Mouse (Mus musculus): ENCODE measurements around the gene Tmem255b. TPM values are rescaled to one million over a fixed set of nuclear protein-coding genes. Genes with fewer than 3 reads are reported as not detected.

The Tmem255b gene
- polyA plus RNA-seq, 1 experiment from 2014 or later = 2.8 TPM

DNA sequence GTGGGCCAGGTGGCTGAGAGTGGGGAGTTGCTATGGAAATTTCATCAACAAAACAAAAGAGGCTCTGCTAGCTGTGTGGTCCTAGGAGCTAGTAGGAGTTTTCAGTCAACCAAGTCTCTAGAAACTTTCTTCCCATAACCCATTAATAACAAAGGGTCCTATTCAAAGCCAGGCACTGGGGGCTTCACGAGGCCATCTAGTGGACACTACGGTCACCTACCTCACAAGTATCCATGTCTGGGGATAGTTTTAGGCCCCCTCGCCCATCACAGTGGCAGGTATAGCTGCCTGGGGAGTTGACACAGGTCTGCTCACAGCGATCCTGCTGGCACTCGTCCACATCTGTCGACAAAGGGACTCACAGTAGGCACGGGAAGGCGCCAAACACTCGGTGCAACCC lies 40.9 kb downstream of the Tmem255b start:
- H3K9ac ChIP-seq = no peak overlapping the region
- H3K4me1 ChIP-seq = no peaks in the 10 kb centered on the region
- 62% methylated on average over 9 of the region's 9 CpGs for WGBS
- H3K27me3 ChIP-seq (replicated peaks) = no peaks in the 10 kb centered on the region
- H3K27ac ChIP-seq = no peak overlapping the region
- H3K36me3 ChIP-seq = peaks cover 11% of the 10 kb centered on the region
- H3K4me2 ChIP-seq = no peak overlapping the region
- H3K9me3 ChIP-seq = no peaks in the 10 kb centered on the region
- no peak overlapping the region for H3K4me3 ChIP-seq (replicated peaks)
- no peak for ATAC-seq (ENCODE audit: insufficient read depth, low FRiP score, low read depth)

DNA sequence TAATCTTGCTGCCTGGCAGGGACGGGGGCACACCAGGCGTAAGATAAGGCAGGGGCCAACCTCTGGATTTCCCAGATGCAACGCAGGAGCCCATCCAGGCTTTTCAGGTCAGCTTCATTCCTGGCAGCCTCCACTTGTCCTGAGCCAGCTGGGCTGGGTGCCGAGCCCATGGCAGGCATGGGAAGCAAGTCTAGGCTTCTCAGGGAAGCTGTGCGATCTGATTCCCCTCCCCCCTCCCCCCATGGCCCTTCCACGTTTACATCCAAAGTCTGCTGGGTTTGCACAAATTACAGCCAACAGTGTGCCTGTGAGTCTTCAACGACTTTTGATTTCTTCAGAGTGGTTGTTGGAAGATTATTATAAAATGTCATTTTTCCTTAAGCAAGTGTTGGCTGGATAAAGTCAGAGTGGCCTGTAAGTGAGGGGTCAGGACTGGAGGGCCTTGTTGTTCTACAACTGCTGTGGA lies 46.1 kb downstream of the Tmem255b start:
- H3K27ac ChIP-seq = no peak overlapping the region
- H3K4me1 ChIP-seq = no peaks in the 10 kb centered on the region
- H3K4me3 ChIP-seq (replicated peaks) = no peak overlapping the region
- no peaks in the 10 kb centered on the region for H3K9me3 ChIP-seq
- H3K4me2 ChIP-seq = no peak overlapping the region
- 0 out of 2 replicates have a peak, but pooled peaks cover 4% of the 10 kb centered on the region for H3K36me3 ChIP-seq
- H3K9ac ChIP-seq = no peak overlapping the region
- 63% methylated on average over 7 of the region's 7 CpGs for WGBS
- ATAC-seq (ENCODE audit: insufficient read depth, low FRiP score, low read depth) = no peak
- H3K27me3 ChIP-seq (replicated peaks) = no peaks in the 10 kb centered on the region

DNA sequence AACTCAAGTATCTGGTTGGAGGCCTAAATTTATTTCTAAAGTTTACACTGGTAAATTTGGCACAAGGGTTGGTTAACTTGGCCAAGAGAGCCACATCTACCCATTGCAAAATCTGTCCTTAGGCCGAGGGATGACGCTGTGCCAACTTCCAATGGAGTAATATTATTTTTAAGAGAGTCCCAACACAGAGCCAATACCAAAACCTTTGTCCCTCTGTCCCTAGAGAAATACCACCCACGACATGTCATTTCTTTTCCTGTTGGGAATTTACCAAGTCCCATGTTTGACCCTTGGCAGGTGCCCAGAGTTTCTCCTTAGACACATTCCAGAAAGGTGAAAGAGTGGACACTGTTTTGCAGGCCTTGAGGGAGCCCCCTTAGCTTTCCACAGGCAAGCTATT lies 46.6 kb downstream of the Tmem255b start:
- ATAC-seq (ENCODE audit: insufficient read depth, low FRiP score, low read depth) = no peak
- Histone ChIP-seq H3K9me3 (no peaks in the 10 kb centered on the region), H3K36me3 (0 out of 2 replicates have a peak, but pooled peaks cover 1% of the 10 kb centered on the region), H3K27ac (no peak overlapping the region), H3K4me3 (replicated peaks) (no peak overlapping the region), H3K9ac (no peak overlapping the region), H3K4me2 (no peak overlapping the region), H3K27me3 (replicated peaks) (no peaks in the 10 kb centered on the region), H3K4me1 (no peaks in the 10 kb centered on the region)
- 86% methylated on average over 3 of the region's 3 CpGs for WGBS

DNA sequence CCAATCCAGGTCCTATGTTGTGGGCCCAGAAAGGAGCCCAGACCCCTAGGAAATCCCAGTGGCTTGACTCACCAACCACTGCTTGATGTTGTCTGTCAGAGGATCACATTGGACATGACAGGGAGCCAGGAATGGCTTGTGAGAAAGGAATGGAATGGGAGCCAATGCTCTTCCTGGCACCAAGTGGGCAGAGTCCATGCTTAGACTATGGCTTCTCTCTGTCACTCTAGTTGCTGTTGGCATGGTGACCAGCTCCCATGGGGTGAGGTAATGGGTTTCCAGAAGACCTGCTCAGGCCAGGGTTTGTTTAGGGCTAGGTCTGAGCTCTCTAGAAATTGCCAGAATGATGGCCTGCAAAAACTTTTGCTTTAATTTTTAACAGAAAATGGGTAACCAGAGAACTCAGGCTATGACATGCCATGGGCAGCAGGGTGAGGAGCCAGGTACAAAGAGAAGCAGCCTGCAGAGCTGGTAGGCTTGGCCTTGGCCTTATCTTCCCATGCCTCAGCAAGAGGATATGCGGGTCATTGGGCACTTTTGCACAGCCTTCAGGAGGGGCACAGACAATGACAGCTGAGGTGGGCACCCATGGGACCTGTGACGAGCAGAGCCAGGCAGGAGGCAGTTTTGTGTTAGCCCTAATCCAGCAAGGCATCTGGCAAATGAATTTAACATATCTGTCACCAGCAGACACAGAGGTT lies 47.3 kb downstream of the Tmem255b start:
- Histone ChIP-seq H3K9me3 (no peaks in the 10 kb centered on the region), H3K4me2 (no peak overlapping the region), H3K27ac (no peak overlapping the region), H3K27me3 (replicated peaks) (no peaks in the 10 kb centered on the region), H3K9ac (no peak overlapping the region), H3K4me3 (replicated peaks) (no peak overlapping the region), H3K4me1 (no peaks in the 10 kb centered on the region), H3K36me3 (no peaks in the 10 kb centered on the region)
- no peak for ATAC-seq (ENCODE audit: insufficient read depth, low FRiP score, low read depth)
- 82% methylated on average over 2 of the region's 2 CpGs for WGBS

DNA sequence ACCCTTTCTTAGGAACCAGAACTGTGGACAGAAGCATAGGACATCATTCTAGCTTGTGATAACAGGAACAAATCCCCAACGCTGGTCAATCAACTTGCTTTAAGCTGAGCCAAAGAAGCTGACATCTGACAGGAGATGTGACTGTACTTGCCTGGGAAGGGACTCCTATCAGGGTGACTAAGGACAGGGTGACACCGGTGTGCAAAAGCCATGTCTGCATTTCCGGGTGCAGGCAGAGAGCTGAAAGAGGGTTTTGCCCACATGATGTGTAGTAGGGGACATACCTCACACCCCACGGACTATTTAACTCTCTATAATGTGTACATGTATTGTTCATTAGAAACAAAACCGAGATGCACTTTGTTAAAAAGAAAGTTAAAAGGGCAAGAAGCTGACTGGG lies 48.2 kb downstream of the Tmem255b start:
- H3K9ac ChIP-seq = no peak overlapping the region
- WGBS = 83% methylated on average over 5 of the region's 5 CpGs
- no peak overlapping the region for H3K4me2 ChIP-seq
- no peak for ATAC-seq (ENCODE audit: insufficient read depth, low FRiP score, low read depth)
- H3K9me3 ChIP-seq = no peaks in the 10 kb centered on the region
- no peak overlapping the region for H3K27ac ChIP-seq
- H3K27me3 ChIP-seq (replicated peaks) = no peaks in the 10 kb centered on the region
- H3K4me1 ChIP-seq = no peaks in the 10 kb centered on the region
- no peaks in the 10 kb centered on the region for H3K36me3 ChIP-seq
- no peak overlapping the region for H3K4me3 ChIP-seq (replicated peaks)

DNA sequence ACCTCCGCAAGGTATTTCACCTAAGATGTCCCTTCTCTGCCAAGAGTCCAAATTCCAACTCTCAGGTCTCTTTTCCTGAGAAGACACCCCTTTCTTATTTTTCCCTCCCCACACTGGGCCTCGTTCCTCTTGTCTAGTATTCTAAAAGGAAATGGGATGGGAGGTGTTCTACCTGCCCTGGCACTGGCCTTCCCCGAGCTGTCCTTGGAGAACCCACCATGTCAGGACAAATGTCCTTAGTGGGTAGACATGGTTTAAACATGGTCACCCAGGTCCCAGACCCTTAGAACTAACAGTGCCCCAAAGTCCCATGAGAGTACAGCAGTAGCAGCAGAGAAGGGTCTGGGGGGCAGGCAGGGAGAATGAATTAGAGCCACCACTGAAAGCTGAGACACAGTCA lies 54.4 kb downstream of the Tmem255b start:
- 79% methylated on average over 3 of the region's 3 CpGs for WGBS
- no peaks in the 10 kb centered on the region for H3K27me3 ChIP-seq (replicated peaks)
- no peak overlapping the region for H3K9ac ChIP-seq
- no peak overlapping the region for H3K4me3 ChIP-seq (replicated peaks)
- H3K4me2 ChIP-seq = no peak overlapping the region
- H3K4me1 ChIP-seq = peaks cover 25% of the 10 kb centered on the region
- no peaks in the 10 kb centered on the region for H3K9me3 ChIP-seq
- H3K36me3 ChIP-seq = no peaks in the 10 kb centered on the region
- ATAC-seq (ENCODE audit: insufficient read depth, low FRiP score, low read depth) = no peak
- no peak overlapping the region for H3K27ac ChIP-seq

DNA sequence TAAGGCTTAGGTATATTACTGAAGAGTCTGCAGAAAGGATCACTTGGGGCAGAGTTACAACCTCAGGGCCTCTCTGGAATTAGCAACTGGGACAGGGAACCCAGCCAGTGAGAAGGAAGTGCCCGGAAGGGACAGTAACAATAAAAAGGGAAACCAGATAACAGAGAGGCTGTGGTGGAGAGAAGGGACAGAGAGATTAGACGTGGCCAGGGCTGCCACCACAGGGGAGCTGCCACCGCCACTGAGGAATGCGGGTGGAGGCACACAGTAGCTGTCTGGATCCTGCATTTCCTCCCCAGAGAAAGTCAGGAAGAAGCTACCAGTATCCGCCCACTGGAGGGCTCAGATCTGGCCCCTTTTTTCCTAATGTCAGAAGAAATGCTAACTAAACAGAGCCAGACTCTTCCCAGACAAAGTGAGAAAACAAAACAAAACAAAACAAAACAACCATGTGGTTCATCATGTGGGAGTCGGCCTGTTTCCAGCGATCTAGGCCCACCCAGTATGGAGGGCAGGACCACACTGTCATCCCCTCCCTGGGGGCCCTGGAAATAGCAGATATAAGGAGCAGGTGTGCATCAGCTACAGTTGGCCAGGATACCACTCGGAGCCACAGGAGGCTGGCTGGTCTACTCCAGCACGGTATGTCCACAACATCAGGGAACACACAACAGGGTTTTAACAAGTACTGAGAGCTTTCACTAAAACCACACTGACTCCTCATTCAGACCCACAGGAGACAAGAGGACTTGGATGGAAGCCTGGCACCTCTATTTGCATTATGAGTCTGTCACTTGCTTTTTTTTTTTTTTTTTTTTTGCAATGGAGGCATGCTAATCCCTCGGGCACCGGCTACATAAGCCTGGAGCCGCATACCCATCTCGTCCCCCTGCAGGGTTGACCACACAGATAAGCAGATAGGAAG lies 55.3 kb downstream of the Tmem255b start:
- Histone ChIP-seq H3K27ac (no peak overlapping the region), H3K4me1 (peaks cover 30% of the 10 kb centered on the region), H3K4me2 (no peak overlapping the region), H3K9me3 (no peaks in the 10 kb centered on the region), H3K27me3 (replicated peaks) (no peaks in the 10 kb centered on the region), H3K4me3 (replicated peaks) (no peak overlapping the region), H3K9ac (no peak overlapping the region), H3K36me3 (no peaks in the 10 kb centered on the region)
- WGBS = 42% methylated on average over 13 of the region's 13 CpGs
- ATAC-seq (ENCODE audit: insufficient read depth, low FRiP score, low read depth) = no peak

DNA sequence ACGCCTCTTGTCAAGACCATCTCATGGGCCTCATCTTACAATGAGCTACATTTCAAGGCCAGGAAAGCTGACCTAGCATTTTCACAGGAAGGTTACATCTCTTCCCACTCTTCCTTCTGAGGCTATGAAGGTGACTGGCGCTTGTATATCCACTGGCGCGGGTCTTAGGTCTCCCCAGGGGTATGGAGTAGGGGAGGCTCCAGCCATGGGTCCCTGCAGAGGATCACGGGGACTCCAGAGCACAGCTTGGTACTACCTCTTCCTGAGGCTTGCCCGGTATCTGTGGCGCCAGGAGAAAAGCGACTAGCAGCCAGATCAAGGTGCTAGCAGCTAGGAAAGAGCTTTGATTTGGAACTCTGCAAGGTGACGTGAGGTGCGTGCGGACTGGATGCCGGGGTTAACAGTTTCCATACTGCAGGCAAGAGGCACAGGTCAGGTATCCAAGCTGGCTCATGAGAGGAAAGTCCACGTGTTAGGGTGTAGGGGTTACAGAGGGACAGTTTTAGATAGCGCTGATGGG lies 56.6 kb downstream of the Tmem255b start:
- no peaks in the 10 kb centered on the region for H3K9me3 ChIP-seq
- H3K27me3 ChIP-seq (replicated peaks) = no peaks in the 10 kb centered on the region
- WGBS = 78% methylated on average over 14 of the region's 14 CpGs
- H3K4me1 ChIP-seq = peaks cover 30% of the 10 kb centered on the region
- H3K4me3 ChIP-seq (replicated peaks) = no peak overlapping the region
- H3K36me3 ChIP-seq = no peaks in the 10 kb centered on the region
- ATAC-seq (ENCODE audit: insufficient read depth, low FRiP score, low read depth) = no peak
- no peak overlapping the region for H3K9ac ChIP-seq
- peak overlapping the region; percentile 93; the same call in 1 of the 2 replicates for H3K4me2 ChIP-seq
- H3K27ac ChIP-seq = no peak overlapping the region

DNA sequence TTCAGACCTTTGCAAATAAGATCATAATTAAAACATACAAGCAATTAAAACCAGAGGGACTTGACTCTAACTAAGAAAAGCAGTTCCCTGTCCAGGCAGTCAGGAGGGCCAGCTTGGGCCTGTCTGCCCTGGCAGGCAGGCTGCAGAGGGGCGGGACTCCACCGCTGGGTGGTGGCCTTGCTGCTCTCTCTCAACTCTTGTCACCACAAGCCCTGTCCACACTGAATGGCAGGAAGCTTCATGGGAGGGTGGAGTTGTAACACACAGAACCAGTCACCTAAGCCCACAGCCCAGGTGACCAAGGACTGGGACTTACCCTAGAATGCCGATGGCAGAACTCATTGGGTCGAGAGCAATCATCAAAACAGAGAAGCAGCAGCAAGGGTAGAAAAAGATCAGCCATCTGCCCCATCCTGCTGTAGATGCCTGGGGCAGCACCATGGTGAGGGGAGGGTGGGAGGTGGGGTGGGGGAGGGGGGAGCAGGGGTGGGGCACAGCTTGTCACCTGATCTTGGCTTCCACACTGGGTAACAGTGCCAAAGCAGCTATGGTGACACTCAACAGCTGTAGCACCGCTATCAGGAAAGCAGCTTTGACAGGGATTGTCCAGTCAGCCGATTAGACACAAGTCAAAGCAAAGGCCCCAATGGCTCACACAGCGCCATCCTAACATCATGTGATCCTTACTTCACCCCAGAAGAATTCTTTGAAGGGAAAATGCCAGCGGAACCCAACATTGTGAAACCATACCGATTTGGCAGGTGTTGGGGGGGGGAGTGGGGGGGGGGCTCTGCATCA lies 57.4 kb downstream of the Tmem255b start:
- H3K9ac ChIP-seq = no peak overlapping the region
- peak; percentile 49; the same call in 1 of the 2 replicates for ATAC-seq (ENCODE audit: insufficient read depth, low FRiP score, low read depth)
- 49% methylated on average over 9 of the region's 9 CpGs for WGBS

DNA sequence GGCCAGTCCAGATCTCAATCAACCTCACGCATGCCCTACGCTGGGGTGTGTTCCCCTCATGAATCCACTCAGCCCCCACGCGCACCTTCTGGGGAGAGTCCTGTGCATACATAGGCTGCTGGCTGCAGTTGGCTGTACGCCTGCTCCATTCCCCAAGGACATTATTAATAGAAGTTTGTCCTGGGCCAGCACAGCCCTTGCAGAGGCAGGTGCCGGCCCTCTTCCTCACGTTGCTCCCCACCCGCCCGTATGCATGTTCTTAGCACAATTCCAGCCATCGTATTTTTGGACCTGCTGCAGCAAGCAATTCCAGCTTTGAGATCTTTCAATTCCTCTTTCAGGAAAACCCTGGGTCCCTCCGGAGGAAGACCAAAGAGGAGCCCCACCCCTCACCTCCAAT lies 58.0 kb downstream of the Tmem255b start:
- Histone ChIP-seq H3K27me3 (replicated peaks) (no peaks in the 10 kb centered on the region), H3K4me2 (peak overlapping the region; percentile 93), H3K9me3 (no peaks in the 10 kb centered on the region), H3K36me3 (no peaks in the 10 kb centered on the region), H3K27ac (0 out of 2 replicates have a peak overlapping the region, but pooled peaks have one; percentile 5), H3K4me1 (peaks cover 30% of the 10 kb centered on the region), H3K9ac (no peak overlapping the region), H3K4me3 (replicated peaks) (peak overlapping the region; percentile 69)
- WGBS = 38% methylated on average over 11 of the region's 11 CpGs
- peak; percentile 25; the same call in 1 of the 2 replicates for ATAC-seq (ENCODE audit: insufficient read depth, low FRiP score, low read depth)

More for the DNA sequence above, 57.4 kb downstream of the Tmem255b start:
- Histone ChIP-seq H3K9me3 (no peaks in the 10 kb centered on the region), H3K27me3 (replicated peaks) (no peaks in the 10 kb centered on the region), H3K4me2 (peak overlapping the region; percentile 93), H3K4me1 (peaks cover 30% of the 10 kb centered on the region), H3K27ac (peak overlapping the region; percentile 16; the same call in 1 of the 2 replicates), H3K4me3 (replicated peaks) (peak overlapping the region; percentile 69), H3K36me3 (no peaks in the 10 kb centered on the region)
